Mouse (Mus musculus): ENCODE measurements around the gene Kdsr.
A peak's percentile ranks its signal among the peaks of the same experiment; 100 is the strongest.

DNA sequence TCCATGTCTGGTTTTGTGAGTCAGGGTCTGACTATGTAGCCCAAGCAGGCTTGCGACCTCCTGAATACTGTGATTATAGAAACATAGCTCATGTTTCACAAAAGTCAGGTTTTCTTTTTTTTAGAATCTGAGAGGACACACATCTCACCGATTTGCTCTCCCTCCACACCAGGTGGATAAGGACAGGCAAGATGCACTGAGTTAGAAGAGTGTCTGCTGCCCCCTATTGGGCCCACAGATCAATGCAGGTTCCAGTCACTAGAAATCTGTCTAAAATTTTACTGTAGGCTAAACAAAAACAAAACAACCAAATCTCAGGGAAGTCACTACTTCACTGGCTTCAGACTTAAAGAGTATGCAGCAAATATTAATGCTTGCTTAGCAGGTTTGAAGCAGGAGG, 23.9 kb downstream of the Kdsr start:
- no peak for TF ChIP-seq ZNF384 (IDR thresholded peaks at IDR 0.05; ENCODE audit: low read depth, low read length)
- TF ChIP-seq CTCF (conservative IDR thresholded peaks at IDR 0.05 in 1 of 2, IDR thresholded peaks at IDR 0.05 in 1 of 2; ENCODE audit: low read depth in 2 of 2, low read length in 2 of 2), result peak; percentile 65 to 89

All from CH12.LX (cell line).